Mouse (Mus musculus) urinary bladder, adult 2 months (tissue): ENCODE results near the gene Lsm3. TPM values are rescaled to one million over a fixed set of nuclear protein-coding genes. Genes with fewer than 3 reads are reported as not detected.

Experiments
- DNase-seq: peaks from one replicate; pipeline ENCODE4 v3.0.0; 2022; ENCODE audit warnings: low spot score
- polyA plus RNA-seq: library from polyadenylated mRNA; depleted of rRNA; stranded (reverse); fragments of >200 nt; gene quantifications from 2 replicates; pipeline ENCODE4 v1.2.3, GENCODE M21; 2012

The Lsm3 gene
- polyA plus RNA-seq, 1 experiment = 67.6 TPM

- no peak for DNase-seq
Observed at GRCm38 (mm10) chr6:91510211-91510610, 5.5 kb upstream of the Lsm3 start.

GRCm38 (mm10) chr6:91514135-91514534, 1.6 kb upstream of the Lsm3 start:
- DNase-seq = no peak

GRCm38 (mm10) chr6:91514737-91515362, 878 bp upstream of the Lsm3 start:
- no peak for DNase-seq

- no peak for DNase-seq
Observed at GRCm38 (mm10) chr6:91518454-91519020, 2.8 kb downstream of the Lsm3 start.

GRCm38 (mm10) chr6:91522816-91523215, 7.1 kb downstream of the Lsm3 start:
- DNase-seq = no peak

- no peak for DNase-seq
Observed at GRCm38 (mm10) chr6:91525544-91525943, 9.8 kb downstream of the Lsm3 start.

GRCm38 (mm10) chr6:91527227-91527860, 11.6 kb downstream of the Lsm3 start:
- DNase-seq = no peak

- DNase-seq = no peak
Observed at GRCm38 (mm10) chr6:91528265-91528664, 12.5 kb downstream of the Lsm3 start.

GRCm38 (mm10) chr6:91530673-91531072, 14.9 kb downstream of the Lsm3 start:
- no peak for DNase-seq

GRCm38 (mm10) chr6:91531276-91531675, 15.5 kb downstream of the Lsm3 start:
- no peak for DNase-seq

GRCm38 (mm10) chr6:91532661-91533060, 16.9 kb downstream of the Lsm3 start:
- DNase-seq = no peak

- DNase-seq = no peak
Observed at GRCm38 (mm10) chr6:91533359-91533758, 17.6 kb downstream of the Lsm3 start.

GRCm38 (mm10) chr6:91533771-91534170, 18.0 kb downstream of the Lsm3 start:
- DNase-seq = no peak

GRCm38 (mm10) chr6:91534268-91534667, 18.5 kb downstream of the Lsm3 start:
- DNase-seq = no peak

- no peak for DNase-seq
Observed at GRCm38 (mm10) chr6:91535231-91535630, 19.5 kb downstream of the Lsm3 start.

- DNase-seq = no peak
Observed at GRCm38 (mm10) chr6:91536047-91536765, 20.5 kb downstream of the Lsm3 start.

- no peak for DNase-seq
Observed at GRCm38 (mm10) chr6:91541276-91541675, 25.5 kb downstream of the Lsm3 start.

- DNase-seq = no peak
Observed at GRCm38 (mm10) chr6:91543056-91543455, 27.3 kb downstream of the Lsm3 start.

- no peak for DNase-seq
Observed at GRCm38 (mm10) chr6:91546241-91546884, 30.6 kb downstream of the Lsm3 start.

GRCm38 (mm10) chr6:91547313-91547712, 31.6 kb downstream of the Lsm3 start:
- DNase-seq = no peak

- no peak for DNase-seq
Observed at GRCm38 (mm10) chr6:91549621-91550020, 33.9 kb downstream of the Lsm3 start.

GRCm38 (mm10) chr6:91551671-91552070, 35.9 kb downstream of the Lsm3 start:
- no peak for DNase-seq
